Mouse (Mus musculus): Measurements from ENCODE around the gene Olfml2a. TPM values are rescaled to one million over a fixed set of nuclear protein-coding genes. Genes with fewer than 3 reads are reported as not detected.

Gene Olfml2a
- polyA plus RNA-seq, 1 experiment: 0.11 TPM

DNA sequence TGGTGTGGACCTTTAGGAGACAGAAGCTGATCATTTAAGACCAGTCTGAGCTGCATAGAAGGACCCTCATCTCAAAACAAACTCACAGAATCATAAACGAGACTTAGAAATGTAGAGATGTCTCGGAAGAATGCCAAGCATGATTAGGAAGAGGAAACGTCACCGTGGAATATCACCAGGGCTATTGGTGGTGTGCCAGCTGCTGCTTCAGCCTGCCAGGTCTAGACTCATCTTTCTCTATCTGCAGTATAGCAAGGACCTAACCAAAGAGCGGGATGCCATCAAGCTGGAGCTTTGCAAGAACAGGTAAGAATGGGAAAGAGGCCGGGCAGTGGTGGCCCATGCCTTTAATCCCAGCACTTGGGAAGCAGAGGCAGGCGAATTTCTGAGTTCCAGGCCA lies 41.9 kb downstream of the Olfml2a start:
- Histone ChIP-seq H3K4me2 (ENCODE audit: low read depth) (peak overlapping the region; percentile 52), H3K36me3 (ENCODE audit: control insufficient read depth, insufficient read depth) (no peaks in the 10 kb centered on the region)
- TF ChIP-seq USF1 (IDR thresholded peaks at IDR 0.05; ENCODE audit: low read depth): no peak
- no peak for TF ChIP-seq MYOG (IDR thresholded peaks at IDR 0.05; ENCODE audit: control insufficient read depth in 1 of 3, insufficient read depth in 1 of 3, insufficient read length in 2 of 3, low read depth in 2 of 3)

GRCm38 (mm10) chr2:38974171-38974570 lies 42.4 kb downstream of the Olfml2a start:
- H3K36me3 ChIP-seq (ENCODE audit: control insufficient read depth, insufficient read depth): no peaks in the 10 kb centered on the region
- peak overlapping the region; percentile 52 for H3K4me2 ChIP-seq (ENCODE audit: low read depth)
- no peak overlapping the region for H3K4me3 ChIP-seq
- H3K27me3 ChIP-seq (ENCODE audit: control insufficient read depth, insufficient read depth, insufficient read length): no peaks in the 10 kb centered on the region
- H3ac ChIP-seq (ENCODE audit: control insufficient read depth, insufficient read length): no peak overlapping the region
- TF ChIP-seq MYOD1 (IDR thresholded peaks at IDR 0.05; ENCODE audit: control insufficient read depth in 1 of 3, insufficient read length in 2 of 3, low read depth in 2 of 3) (peak in 2 of 3 experiments; percentile 25 to 47), REST (IDR thresholded peaks at IDR 0.05; ENCODE audit: insufficient read depth, insufficient read length) (no peak), MYOG (IDR thresholded peaks at IDR 0.05; ENCODE audit: control insufficient read depth in 1 of 3, insufficient read depth in 1 of 3, insufficient read length in 2 of 3, low read depth in 2 of 3) (peak in 1 of 3 experiments; percentile 60), MAX (IDR thresholded peaks at IDR 0.05; ENCODE audit: low read depth) (no peak), POLR2AphosphoS2 (IDR thresholded peaks at IDR 0.05; ENCODE audit: insufficient read length, low read depth) (no peak)
- H3K79me2 ChIP-seq (ENCODE audit: control insufficient read depth, insufficient read depth): no peaks in the 10 kb centered on the region

More for the DNA sequence above, 41.9 kb downstream of the Olfml2a start:
- H3ac ChIP-seq (ENCODE audit: control insufficient read depth, insufficient read length): no peak overlapping the region
- no peaks in the 10 kb centered on the region for H3K27me3 ChIP-seq (ENCODE audit: control insufficient read depth, insufficient read depth, insufficient read length)
- no peak overlapping the region for H3K4me3 ChIP-seq
- H3K79me2 ChIP-seq (ENCODE audit: control insufficient read depth, insufficient read depth): no peaks in the 10 kb centered on the region

GRCm38 (mm10) chr2:38975181-38975580 lies 43.4 kb downstream of the Olfml2a start:
- Histone ChIP-seq H3ac (ENCODE audit: control insufficient read depth, insufficient read length) (no peak overlapping the region), H3K36me3 (ENCODE audit: control insufficient read depth, insufficient read depth) (no peaks in the 10 kb centered on the region), H3K4me3 (no peak overlapping the region), H3K79me2 (ENCODE audit: control insufficient read depth, insufficient read depth) (no peaks in the 10 kb centered on the region), H3K27me3 (ENCODE audit: control insufficient read depth, insufficient read depth, insufficient read length) (no peaks in the 10 kb centered on the region), H3K4me2 (ENCODE audit: low read depth) (no peak overlapping the region)
- TF ChIP-seq TCF3 (IDR thresholded peaks at IDR 0.05; ENCODE audit: insufficient read length, low read depth) (no peak), CEBPB (IDR thresholded peaks at IDR 0.05; ENCODE audit: insufficient read depth, poor library complexity, severe bottlenecking) (no peak), POLR2AphosphoS2 (IDR thresholded peaks at IDR 0.05; ENCODE audit: insufficient read length, low read depth) (no peak), SRF (IDR thresholded peaks at IDR 0.05; ENCODE audit: control insufficient read depth, insufficient read length, low read depth) (no peak), E2F4 (IDR thresholded peaks at IDR 0.05; ENCODE audit: insufficient read depth) (no peak), REST (IDR thresholded peaks at IDR 0.05; ENCODE audit: insufficient read depth, insufficient read length) (no peak), MYOG (IDR thresholded peaks at IDR 0.05; ENCODE audit: control insufficient read depth in 1 of 3, insufficient read depth in 1 of 3, insufficient read length in 2 of 3, low read depth in 2 of 3) (no peak), POLR2A (IDR thresholded peaks at IDR 0.05; ENCODE audit: insufficient read length, low read depth) (no peak), USF1 (IDR thresholded peaks at IDR 0.05; ENCODE audit: low read depth) (no peak), MYOD1 (IDR thresholded peaks at IDR 0.05; ENCODE audit: control insufficient read depth in 1 of 3, insufficient read length in 2 of 3, low read depth in 2 of 3) (no peak), TCF12 (IDR thresholded peaks at IDR 0.05; ENCODE audit: insufficient read depth, poor library complexity, severe bottlenecking) (no peak), MAX (IDR thresholded peaks at IDR 0.05; ENCODE audit: low read depth) (no peak)

- Histone ChIP-seq H3K4me3 (no peak overlapping the region), H3K4me2 (ENCODE audit: low read depth) (no peak overlapping the region), H3K27me3 (ENCODE audit: control insufficient read depth, insufficient read depth, insufficient read length) (no peaks in the 10 kb centered on the region), H3K79me2 (ENCODE audit: control insufficient read depth, insufficient read depth) (no peaks in the 10 kb centered on the region), H3ac (ENCODE audit: control insufficient read depth, insufficient read length) (no peak overlapping the region), H3K36me3 (ENCODE audit: control insufficient read depth, insufficient read depth) (no peaks in the 10 kb centered on the region)
- TF ChIP-seq MYOG (IDR thresholded peaks at IDR 0.05; ENCODE audit: control insufficient read depth in 1 of 3, insufficient read depth in 1 of 3, insufficient read length in 2 of 3, low read depth in 2 of 3) (peak in 2 of 3 experiments; percentile 80 to 93), POLR2AphosphoS2 (IDR thresholded peaks at IDR 0.05; ENCODE audit: insufficient read length, low read depth) (no peak), E2F4 (IDR thresholded peaks at IDR 0.05; ENCODE audit: insufficient read depth) (no peak), TCF12 (IDR thresholded peaks at IDR 0.05; ENCODE audit: insufficient read depth, poor library complexity, severe bottlenecking) (peak; percentile 36), USF1 (IDR thresholded peaks at IDR 0.05; ENCODE audit: low read depth) (no peak), TCF3 (IDR thresholded peaks at IDR 0.05; ENCODE audit: insufficient read length, low read depth) (peak; percentile 64), POLR2A (IDR thresholded peaks at IDR 0.05; ENCODE audit: insufficient read length, low read depth) (no peak), SRF (IDR thresholded peaks at IDR 0.05; ENCODE audit: control insufficient read depth, insufficient read length, low read depth) (no peak), CEBPB (IDR thresholded peaks at IDR 0.05; ENCODE audit: insufficient read depth, poor library complexity, severe bottlenecking) (no peak), MAX (IDR thresholded peaks at IDR 0.05; ENCODE audit: low read depth) (no peak), MYOD1 (IDR thresholded peaks at IDR 0.05; ENCODE audit: control insufficient read depth in 1 of 3, insufficient read length in 2 of 3, low read depth in 2 of 3) (peak in 2 of 3 experiments; percentile 73 to 86), REST (IDR thresholded peaks at IDR 0.05; ENCODE audit: insufficient read depth, insufficient read length) (no peak)
Observed at GRCm38 (mm10) chr2:38975941-38976805, 44.4 kb downstream of the Olfml2a start.

DNA sequence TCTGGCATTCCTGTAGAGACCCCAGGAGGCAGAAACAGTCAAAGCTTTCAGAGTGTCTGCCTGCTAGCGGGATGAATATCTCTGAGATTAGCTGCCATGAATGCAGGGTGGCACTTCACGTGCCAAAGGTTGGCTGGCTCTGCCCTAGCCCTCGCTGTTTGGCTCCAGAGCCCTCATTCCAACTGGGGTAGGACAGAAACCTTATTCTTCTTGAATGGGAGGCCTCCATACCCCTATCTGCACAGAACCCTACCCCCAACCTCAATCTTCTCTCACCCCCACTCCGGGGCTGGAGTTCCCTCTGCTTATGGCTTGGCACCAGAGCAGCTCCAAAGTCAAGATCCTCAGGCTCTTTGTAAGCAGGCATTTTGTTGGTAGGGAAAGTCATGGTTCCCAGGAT lies 46.1 kb downstream of the Olfml2a start:
- Histone ChIP-seq H3ac (ENCODE audit: control insufficient read depth, insufficient read length) (no peak overlapping the region), H3K4me2 (ENCODE audit: low read depth) (no peak overlapping the region), H3K4me3 (no peak overlapping the region), H3K79me2 (ENCODE audit: control insufficient read depth, insufficient read depth) (no peaks in the 10 kb centered on the region), H3K36me3 (ENCODE audit: control insufficient read depth, insufficient read depth) (no peaks in the 10 kb centered on the region), H3K27me3 (ENCODE audit: control insufficient read depth, insufficient read depth, insufficient read length) (no peaks in the 10 kb centered on the region)
- TF ChIP-seq REST (IDR thresholded peaks at IDR 0.05; ENCODE audit: insufficient read depth, insufficient read length) (no peak), POLR2A (IDR thresholded peaks at IDR 0.05; ENCODE audit: insufficient read length, low read depth) (no peak), POLR2AphosphoS2 (IDR thresholded peaks at IDR 0.05; ENCODE audit: insufficient read length, low read depth) (no peak), MAX (IDR thresholded peaks at IDR 0.05; ENCODE audit: low read depth) (no peak), SRF (IDR thresholded peaks at IDR 0.05; ENCODE audit: control insufficient read depth, insufficient read length, low read depth) (no peak), MYOG (IDR thresholded peaks at IDR 0.05; ENCODE audit: control insufficient read depth in 1 of 3, insufficient read depth in 1 of 3, insufficient read length in 2 of 3, low read depth in 2 of 3) (no peak), E2F4 (IDR thresholded peaks at IDR 0.05; ENCODE audit: insufficient read depth) (no peak), CEBPB (IDR thresholded peaks at IDR 0.05; ENCODE audit: insufficient read depth, poor library complexity, severe bottlenecking) (no peak), TCF3 (IDR thresholded peaks at IDR 0.05; ENCODE audit: insufficient read length, low read depth) (no peak), MYOD1 (IDR thresholded peaks at IDR 0.05; ENCODE audit: control insufficient read depth in 1 of 3, insufficient read length in 2 of 3, low read depth in 2 of 3) (no peak), TCF12 (IDR thresholded peaks at IDR 0.05; ENCODE audit: insufficient read depth, poor library complexity, severe bottlenecking) (no peak), USF1 (IDR thresholded peaks at IDR 0.05; ENCODE audit: low read depth) (no peak)
